Mouse (Mus musculus) frontal cortex, postnatal 25 days (tissue): ENCODE measurements around the gene Oaz2.

Source experiments
- DNase-seq, 2 experiments: peaks; one replicate each; pipeline ENCODE4 v3.0.0; 2022; ENCODE audit warnings: low spot score in 2 of 2

Gene Oaz2

DNA sequence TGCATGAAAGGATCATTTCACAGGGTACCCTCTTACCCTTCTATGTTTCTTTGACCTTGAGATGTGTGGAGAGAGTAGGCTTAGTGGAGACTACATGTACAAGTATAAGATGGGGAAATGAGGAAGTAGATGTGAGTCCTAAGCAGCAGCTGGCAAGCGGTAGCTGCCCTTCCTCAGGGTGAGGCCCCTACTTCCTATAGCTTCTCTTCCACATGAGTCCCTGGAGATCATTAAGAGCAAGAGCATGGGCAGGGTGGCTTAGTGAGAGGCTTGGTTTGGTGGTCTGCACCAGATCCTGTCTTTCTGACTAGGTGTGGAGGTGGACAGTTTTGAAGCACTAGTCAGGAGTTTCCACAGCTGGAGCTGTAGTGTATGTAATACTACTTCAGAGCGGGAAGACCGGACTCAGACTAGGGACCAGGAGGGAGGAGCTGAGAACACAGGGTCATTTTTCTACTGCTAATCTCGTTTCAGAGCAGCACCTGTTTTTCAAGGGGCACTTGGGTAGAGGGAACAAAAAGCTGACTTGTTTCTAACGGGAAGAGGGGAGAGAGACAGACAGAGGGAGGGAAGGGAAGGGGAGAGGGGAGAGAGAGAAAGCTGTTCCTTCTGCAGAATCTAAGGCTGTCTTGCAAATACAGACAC, 25.3 kb downstream of the Oaz2 start:
- no peak for DNase-seq

DNA sequence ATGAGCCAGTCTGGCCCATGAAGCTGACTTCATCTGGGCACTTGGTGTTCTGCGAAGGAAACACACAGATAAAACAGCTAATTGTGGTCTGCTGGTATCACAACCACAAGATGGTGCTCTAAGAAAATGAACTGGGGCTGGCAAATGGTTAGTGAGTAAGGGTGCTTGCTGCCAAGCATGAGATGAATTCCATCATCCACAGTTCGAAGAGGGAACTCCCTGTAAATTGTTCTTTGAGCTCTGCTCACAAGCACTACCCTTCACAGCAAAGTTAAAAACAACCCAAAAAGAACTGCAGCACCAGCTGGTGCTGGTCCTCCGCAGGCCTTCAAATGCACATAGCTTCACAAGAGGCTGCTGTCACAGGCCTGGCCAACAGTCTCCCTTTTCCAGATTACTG, 27.8 kb downstream of the Oaz2 start:
- peak in 1 of 2 experiments; percentile 54 for DNase-seq

DNA sequence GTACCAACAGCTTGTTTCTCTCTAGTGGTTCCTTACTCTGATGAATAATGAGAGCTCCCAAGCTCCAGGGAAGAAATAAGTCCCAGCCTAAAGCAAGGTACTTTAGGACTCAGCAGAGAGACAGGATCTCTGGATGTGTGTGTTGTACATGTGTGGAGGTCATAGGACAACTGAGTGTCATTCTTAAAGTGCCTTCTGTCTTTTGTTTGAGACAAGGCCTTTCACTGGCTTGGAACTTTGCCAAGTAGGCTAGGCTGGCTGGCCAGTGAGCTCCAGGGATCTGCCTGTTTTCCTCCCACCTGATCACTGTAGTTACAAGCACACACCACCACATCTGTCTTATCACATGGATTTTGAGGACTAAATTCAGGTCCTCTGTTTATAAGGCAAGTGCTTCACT, 28.5 kb downstream of the Oaz2 start:
- DNase-seq: no peak

DNA sequence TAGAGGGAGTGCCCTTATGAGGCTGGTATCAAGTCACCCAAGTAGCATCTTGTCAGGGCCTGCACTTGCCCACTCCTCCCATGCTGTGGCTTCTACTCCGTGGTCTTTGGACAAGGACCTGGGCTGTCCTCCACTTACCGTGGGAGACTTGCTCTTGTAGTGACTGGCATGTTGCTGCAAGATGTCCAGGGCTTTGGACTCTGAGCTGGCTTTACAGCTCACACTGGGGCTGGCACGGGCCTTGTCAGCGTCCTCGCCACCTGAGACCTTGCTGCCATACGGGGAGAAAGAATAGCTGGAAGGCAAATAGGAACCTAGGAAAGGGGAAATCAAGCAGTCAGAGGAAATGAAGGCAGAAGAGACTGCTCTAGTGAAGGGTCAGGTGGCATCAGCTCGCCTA, 29.6 kb downstream of the Oaz2 start:
- DNase-seq: no peak

DNA sequence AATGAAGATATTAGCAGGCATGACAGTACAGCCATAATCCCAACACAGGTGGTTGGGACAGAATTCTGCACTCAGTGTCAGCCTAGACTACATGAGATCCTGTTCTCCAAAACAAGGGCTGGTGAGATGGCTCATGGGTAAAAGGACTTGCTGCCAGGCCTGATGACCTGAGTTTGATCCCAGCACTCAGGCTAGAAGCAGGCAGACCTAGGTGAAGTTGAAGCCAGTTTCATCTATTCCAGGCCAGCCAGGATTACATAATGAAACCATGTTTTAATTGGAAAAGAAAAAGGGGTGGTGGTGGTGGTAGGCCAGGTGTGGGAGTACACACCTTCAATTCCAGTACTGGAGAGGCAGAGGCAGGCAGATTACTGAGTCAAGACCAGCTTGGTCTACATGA, 30.2 kb downstream of the Oaz2 start:
- DNase-seq: no peak

DNA sequence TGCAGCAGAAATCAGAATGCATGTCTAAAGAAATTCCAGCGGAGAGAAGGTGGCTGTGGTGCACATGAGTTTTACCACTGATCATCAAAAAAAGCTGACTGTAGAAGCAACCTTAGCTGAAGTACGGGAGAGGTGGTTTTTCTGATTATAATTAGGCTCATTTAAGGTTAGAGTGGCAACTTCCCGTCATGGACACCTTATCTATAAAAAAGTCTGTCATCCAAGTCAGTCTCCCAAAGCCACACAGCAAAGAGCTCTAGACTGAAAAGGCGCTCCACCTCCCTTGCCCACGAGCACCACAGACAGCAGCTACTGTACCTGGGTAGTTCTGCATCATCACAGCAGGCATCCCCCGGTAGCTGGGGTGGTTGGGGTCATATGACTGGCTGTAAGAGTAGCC, 32.7 kb downstream of the Oaz2 start:
- DNase-seq: no peak

DNA sequence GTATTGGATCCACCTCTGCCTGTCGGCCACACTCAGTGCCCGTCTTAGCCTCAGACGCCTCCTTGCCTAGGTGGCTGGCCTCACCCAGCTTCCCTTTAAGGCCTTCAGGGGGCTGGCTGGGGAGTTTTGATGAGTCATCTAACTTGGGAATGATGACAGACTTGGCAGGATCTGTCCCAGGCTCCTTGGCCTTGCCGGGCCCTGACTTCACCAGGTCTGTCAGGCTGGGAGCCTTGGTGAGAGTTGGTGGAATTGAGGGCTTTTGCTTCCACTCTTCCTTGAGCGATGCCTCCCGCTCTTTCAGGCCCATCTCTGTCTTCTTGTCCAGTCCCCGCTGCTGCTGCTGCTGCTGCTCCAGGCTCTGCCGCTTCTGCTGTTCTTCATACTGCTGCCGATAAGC, 34.5 kb downstream of the Oaz2 start:
- DNase-seq: no peak

DNA sequence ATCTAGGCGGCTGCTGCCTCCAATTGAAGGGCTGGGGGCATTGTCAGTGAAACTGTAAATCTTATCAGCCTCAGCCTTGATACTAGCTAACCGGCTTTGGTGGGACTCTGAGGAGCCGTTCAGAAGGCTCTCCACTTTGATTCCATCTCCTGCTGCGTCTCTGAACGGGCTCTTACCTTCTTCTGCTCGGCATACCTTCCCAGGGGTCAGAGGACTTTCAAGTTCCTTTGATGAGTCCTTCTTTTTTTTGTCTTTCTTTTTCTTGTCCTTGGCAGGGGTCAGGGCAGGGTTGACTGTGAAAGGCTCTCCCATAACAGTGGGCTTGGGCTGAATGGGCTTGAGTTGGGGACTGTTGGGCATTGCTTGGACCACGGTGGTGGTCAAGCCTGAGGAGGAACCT, 35.4 kb downstream of the Oaz2 start:
- DNase-seq: no peak

DNA sequence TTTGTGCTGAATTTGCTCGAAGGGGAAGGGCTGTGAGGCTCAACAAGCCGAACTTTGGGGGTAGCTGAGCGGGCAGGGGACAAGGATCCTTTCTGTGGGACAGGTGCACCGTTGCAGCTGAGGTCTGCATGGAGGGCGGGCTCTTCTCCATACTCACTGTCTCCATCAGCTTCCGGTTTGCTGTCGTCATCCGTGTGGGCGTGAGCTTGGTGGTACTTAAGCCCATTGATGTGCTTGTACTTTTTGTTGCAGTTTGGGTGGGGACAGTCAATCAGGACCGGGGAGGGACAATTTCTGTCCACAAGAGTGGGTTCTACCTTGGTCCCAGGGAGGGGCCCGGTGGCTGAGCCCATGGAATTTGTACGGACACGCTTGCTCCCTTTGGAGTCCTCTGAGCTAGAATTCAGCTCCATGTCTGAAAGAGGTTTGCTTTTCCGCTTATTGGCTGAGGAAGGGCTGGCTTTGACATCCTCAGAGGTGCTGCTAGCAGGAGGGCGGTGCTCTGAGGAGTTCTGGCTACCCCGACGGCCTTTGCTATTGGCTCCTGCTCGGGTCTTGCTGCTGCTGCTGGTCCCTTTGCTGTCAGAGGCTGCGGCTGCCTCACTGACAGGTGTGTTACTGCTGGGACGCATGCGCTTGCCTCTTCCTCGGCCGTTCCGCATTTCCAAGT, 36.3 kb downstream of the Oaz2 start:
- no peak for DNase-seq

DNA sequence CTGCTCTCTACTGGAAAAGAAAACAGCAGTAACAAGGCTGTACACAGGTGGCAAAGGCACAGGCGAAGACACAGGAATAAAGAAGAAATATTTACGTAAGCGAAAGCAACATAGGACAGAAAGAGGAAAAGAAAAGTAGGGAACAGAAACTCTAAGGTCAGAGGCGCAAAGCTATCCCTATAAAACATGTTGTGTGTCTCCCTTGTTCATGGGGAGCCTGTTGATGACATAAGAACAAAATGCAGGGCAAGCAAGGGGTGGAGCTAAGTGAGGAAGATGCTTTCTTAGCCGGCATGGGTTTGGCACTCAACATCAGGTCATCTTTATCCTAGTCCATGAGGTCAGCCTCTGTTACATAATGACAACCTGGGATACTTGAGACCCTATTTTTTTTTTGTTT, 50.4 kb downstream of the Oaz2 start:
- no peak for DNase-seq

DNA sequence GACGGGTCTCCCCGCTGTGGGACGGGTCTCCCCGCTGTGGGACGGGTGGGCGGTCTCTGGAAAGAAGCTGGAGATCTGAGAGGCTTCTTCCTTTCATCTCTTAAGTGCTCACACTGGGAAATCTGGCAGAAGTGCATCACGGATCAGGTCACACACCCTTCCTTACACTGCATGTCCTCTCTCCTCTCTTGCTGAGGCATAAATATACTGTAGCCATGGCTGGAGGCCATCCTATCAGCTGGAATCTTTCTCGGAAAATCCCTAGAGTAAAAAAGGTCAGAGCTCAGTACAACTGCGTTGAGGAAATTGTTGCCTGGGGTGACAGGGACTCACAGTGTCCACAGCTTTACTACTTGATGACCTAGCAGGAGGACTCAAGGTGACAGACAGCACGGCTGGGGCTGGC, 53.4 kb downstream of the Oaz2 start:
- DNase-seq: no peak

DNA sequence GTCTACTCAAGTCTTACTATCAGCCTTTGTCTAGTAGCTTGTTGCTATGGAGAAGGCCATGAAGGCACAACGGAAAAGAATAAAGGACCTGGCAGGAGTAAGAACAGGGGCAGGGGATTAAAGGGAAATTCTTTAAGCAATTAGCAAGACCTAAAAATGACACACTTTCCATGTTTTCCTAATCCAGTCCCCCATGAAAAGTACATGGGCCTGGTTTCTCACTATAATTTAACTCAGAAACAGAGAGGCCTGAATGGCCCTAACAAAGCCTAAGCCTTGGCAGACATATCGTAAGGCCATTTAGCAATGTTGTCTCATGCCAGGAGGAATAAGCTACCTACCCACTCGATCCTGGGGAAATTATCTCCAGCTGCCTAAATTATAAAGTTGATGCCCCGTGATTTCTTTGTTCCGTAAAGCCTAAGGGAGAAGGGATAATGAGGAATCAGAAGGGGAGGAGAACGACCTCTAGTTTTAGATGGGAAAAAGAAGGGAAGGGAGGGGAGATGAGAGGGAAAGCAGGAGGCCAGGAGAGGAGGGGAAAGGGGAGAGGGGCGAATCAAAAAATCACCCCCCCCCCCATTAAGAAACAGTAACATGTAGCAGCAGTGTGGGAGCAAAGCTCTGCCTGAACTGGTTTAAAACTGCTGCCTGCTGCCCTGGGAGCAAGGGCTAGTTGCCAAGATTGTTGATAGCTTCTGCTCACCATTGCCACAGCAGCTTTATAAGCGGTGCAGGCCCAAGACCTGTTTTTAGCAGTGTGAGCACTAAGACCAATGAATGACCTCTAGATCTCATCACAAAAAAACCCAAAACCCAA, 56.9 kb downstream of the Oaz2 start:
- no peak for DNase-seq

DNA sequence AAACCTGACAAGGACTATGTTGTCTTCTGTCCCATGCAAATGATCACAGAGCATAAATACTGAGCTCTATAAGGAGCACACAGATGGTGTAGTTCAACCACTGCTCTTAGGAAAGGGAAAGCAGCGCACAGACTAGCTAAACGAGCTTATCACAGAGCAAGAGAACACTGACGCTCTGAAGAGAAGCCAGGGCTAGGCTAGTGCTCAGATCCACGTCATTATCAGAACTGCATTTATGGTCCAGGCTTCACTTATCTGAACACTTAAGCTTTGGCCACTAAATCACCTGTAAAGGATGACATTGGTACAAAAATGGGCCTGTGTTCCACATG, 57.5 kb downstream of the Oaz2 start:
- no peak for DNase-seq

DNA sequence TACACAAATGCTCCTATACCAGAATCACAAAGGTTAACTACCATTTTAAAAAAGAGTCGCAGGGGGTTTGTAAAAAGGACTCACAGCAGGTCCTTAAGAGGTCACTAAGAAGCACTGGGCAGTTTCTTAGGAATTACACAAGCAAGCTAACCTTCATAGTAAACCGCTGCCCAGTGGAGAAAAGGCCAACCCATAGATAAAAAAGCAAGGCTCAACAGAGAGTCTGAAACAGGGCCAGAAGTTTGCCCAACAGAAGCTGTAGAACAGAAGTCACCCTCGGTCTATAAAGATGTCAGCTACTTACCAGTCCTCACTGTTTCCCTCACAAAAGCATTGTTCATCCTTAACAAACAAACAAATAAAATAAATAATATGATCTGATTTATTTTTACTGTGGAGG, 58.6 kb downstream of the Oaz2 start:
- DNase-seq: no peak

DNA sequence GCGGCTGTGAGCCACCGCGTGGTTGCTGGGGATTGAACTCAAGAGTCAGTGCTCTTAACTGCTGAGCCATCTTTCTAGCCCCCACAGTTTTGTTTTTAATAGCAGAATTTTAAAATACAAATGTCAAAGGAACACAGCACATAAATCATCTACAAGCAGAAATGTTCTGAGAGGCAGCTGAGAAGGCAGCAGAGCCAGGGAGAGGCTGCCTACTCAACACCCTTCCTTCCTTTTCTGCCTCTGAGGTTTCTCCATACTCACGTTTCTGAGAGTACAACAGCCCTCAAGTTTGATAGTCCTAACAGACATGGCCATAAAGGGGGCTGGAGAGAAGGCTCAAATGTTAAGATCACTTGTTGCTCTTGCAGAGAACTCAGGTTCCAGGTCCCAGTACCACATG, 59.7 kb downstream of the Oaz2 start:
- DNase-seq: no peak

DNA sequence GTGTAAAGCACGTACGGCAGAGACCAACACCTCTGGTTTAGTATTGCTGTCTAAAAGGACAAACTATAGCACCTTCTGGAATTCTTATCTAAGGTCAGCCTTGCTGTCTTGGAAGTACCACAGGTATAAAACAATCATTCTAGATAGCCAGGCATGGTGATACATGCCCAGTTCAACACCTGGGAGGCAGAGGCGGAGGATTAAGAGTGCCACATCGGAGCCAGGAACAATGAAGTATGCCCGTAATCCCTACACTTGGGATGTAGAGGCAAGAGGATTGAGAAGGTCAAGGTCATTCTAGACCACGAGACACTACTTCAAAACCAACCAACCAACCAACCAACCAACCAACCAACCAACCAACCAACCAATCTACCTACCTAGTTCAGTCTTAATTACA, 60.8 kb downstream of the Oaz2 start:
- DNase-seq: no peak

DNA sequence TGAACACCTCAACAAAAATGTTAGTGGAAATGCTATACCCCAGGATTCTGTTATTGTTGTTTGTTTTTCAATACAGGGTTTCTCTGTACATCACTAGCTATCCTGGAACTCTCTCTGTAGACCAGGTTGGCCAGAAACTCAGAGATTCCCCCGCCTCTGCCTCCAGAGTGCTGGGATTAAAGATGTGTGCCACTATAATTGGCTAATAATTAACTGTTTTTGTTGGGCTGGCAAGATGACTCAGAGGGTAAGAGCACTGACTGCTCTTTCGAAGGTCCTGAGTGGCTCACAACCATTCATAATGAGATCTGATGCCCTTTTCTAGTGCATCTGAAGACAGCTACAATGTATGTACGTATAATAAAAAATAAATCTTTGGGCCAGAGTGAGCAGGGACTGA, 67.1 kb downstream of the Oaz2 start:
- DNase-seq: no peak
